Mouse (Mus musculus): ENCODE results near the gene Abtb1. TPM values are rescaled to one million over a fixed set of nuclear protein-coding genes. Genes with fewer than 3 reads are reported as not detected.

Abtb1 gene
- polyA plus RNA-seq, 1 experiment from 2014 or later, result 49.5 TPM

GRCm38 (mm10) chr6:88843781-88844725, 2.3 kb upstream of the Abtb1 start:
- H3K27ac ChIP-seq (ENCODE audit: low read length), result no peak overlapping the region
- no peak overlapping the region for H3K4me3 ChIP-seq (ENCODE audit: low read length)
- 79% methylated on average over 9 of the region's 9 CpGs for WGBS
- ATAC-seq (ENCODE audit: low read depth), result no peak
- H3K4me1 ChIP-seq (replicated peaks; ENCODE audit: control insufficient read depth, insufficient read depth, low read length), result peaks cover 14% of the 10 kb centered on the region
- peaks cover under 1% of the 10 kb centered on the region for H3K36me3 ChIP-seq (ENCODE audit: control insufficient read depth, insufficient read depth, low read length)
- no peaks in the 10 kb centered on the region for H3K27me3 ChIP-seq (ENCODE audit: control insufficient read depth, insufficient read depth, low read depth, low read length)
- no peak overlapping the region for H3K4me2 ChIP-seq (ENCODE audit: low read depth, low read length)
- no peaks in the 10 kb centered on the region for H3K9me3 ChIP-seq (ENCODE audit: control insufficient read depth, low read length)
- no peak overlapping the region for H3K9ac ChIP-seq (ENCODE audit: low read length)

- Histone ChIP-seq H3K4me2 (ENCODE audit: low read depth, low read length) (peak overlapping the region; percentile 82), H3K36me3 (ENCODE audit: control insufficient read depth, insufficient read depth, low read length) (peaks cover 8% of the 10 kb centered on the region), H3K9me3 (ENCODE audit: control insufficient read depth, low read length) (no peaks in the 10 kb centered on the region), H3K27me3 (ENCODE audit: control insufficient read depth, insufficient read depth, low read depth, low read length) (no peaks in the 10 kb centered on the region), H3K27ac (ENCODE audit: low read length) (no peak overlapping the region), H3K4me1 (replicated peaks; ENCODE audit: control insufficient read depth, insufficient read depth, low read length) (peaks cover 14% of the 10 kb centered on the region), H3K9ac (ENCODE audit: low read length) (peak overlapping the region; percentile 88), H3K4me3 (ENCODE audit: low read length) (peak overlapping the region; percentile 95)
- WGBS, result 71% methylated on average over 7 of the region's 7 CpGs
- ATAC-seq (ENCODE audit: low read depth), result no peak
Observed at GRCm38 (mm10) chr6:88843241-88843640, 1.5 kb upstream of the Abtb1 start.

GRCm38 (mm10) chr6:88842731-88843151, 957 bp upstream of the Abtb1 start:
- H3K4me3 ChIP-seq (ENCODE audit: low read length), result peak overlapping the region; percentile 95
- under 1% methylated on average over 30 of the region's 32 CpGs for WGBS
- ATAC-seq (ENCODE audit: low read depth), result peak; percentile 0
- peaks cover 14% of the 10 kb centered on the region for H3K4me1 ChIP-seq (replicated peaks; ENCODE audit: control insufficient read depth, insufficient read depth, low read length)
- peak overlapping the region; percentile 92 for H3K27ac ChIP-seq (ENCODE audit: low read length)
- H3K36me3 ChIP-seq (ENCODE audit: control insufficient read depth, insufficient read depth, low read length), result peaks cover 13% of the 10 kb centered on the region
- peak overlapping the region; percentile 88 for H3K9ac ChIP-seq (ENCODE audit: low read length)
- no peaks in the 10 kb centered on the region for H3K27me3 ChIP-seq (ENCODE audit: control insufficient read depth, insufficient read depth, low read depth, low read length)
- H3K9me3 ChIP-seq (ENCODE audit: control insufficient read depth, low read length), result no peaks in the 10 kb centered on the region
- H3K4me2 ChIP-seq (ENCODE audit: low read depth, low read length), result peak overlapping the region; percentile 82

GRCm38 (mm10) chr6:88841514-88841780, 337 bp downstream of the Abtb1 start:
- Histone ChIP-seq H3K36me3 (ENCODE audit: control insufficient read depth, insufficient read depth, low read length) (peaks cover 16% of the 10 kb centered on the region), H3K9me3 (ENCODE audit: control insufficient read depth, low read length) (no peaks in the 10 kb centered on the region), H3K4me3 (ENCODE audit: low read length) (peak overlapping the region; percentile 95), H3K27ac (ENCODE audit: low read length) (peak overlapping the region; percentile 92), H3K9ac (ENCODE audit: low read length) (peak overlapping the region; percentile 94), H3K27me3 (ENCODE audit: control insufficient read depth, insufficient read depth, low read depth, low read length) (no peaks in the 10 kb centered on the region), H3K4me1 (replicated peaks; ENCODE audit: control insufficient read depth, insufficient read depth, low read length) (peaks cover 18% of the 10 kb centered on the region), H3K4me2 (ENCODE audit: low read depth, low read length) (peak overlapping the region; percentile 82)
- WGBS, result under 1% methylated on average over 22 of the region's 22 CpGs
- ATAC-seq (ENCODE audit: low read depth), result no peak

- 48% methylated on average over 9 of the region's 9 CpGs for WGBS
- peaks cover 18% of the 10 kb centered on the region for H3K4me1 ChIP-seq (replicated peaks; ENCODE audit: control insufficient read depth, insufficient read depth, low read length)
- H3K9ac ChIP-seq (ENCODE audit: low read length), result peak overlapping the region; percentile 94
- no peak for ATAC-seq (ENCODE audit: low read depth)
- H3K36me3 ChIP-seq (ENCODE audit: control insufficient read depth, insufficient read depth, low read length), result peaks cover 16% of the 10 kb centered on the region
- H3K4me3 ChIP-seq (ENCODE audit: low read length), result peak overlapping the region; percentile 95
- H3K9me3 ChIP-seq (ENCODE audit: control insufficient read depth, low read length), result no peaks in the 10 kb centered on the region
- H3K27ac ChIP-seq (ENCODE audit: low read length), result peak overlapping the region; percentile 92
- H3K4me2 ChIP-seq (ENCODE audit: low read depth, low read length), result peak overlapping the region; percentile 82
- H3K27me3 ChIP-seq (ENCODE audit: control insufficient read depth, insufficient read depth, low read depth, low read length), result no peaks in the 10 kb centered on the region
Observed at GRCm38 (mm10) chr6:88840791-88841513, 832 bp downstream of the Abtb1 start.

- WGBS, result 64% methylated on average over 3 of the region's 3 CpGs
- no peak for ATAC-seq (ENCODE audit: low read depth)
- H3K4me1 ChIP-seq (replicated peaks; ENCODE audit: control insufficient read depth, insufficient read depth, low read length), result peaks cover 18% of the 10 kb centered on the region
- H3K36me3 ChIP-seq (ENCODE audit: control insufficient read depth, insufficient read depth, low read length), result peaks cover 16% of the 10 kb centered on the region
- H3K27me3 ChIP-seq (ENCODE audit: control insufficient read depth, insufficient read depth, low read depth, low read length), result no peaks in the 10 kb centered on the region
- no peak overlapping the region for H3K4me3 ChIP-seq (ENCODE audit: low read length)
- H3K27ac ChIP-seq (ENCODE audit: low read length), result no peak overlapping the region
- H3K9ac ChIP-seq (ENCODE audit: low read length), result no peak overlapping the region
- no peaks in the 10 kb centered on the region for H3K9me3 ChIP-seq (ENCODE audit: control insufficient read depth, low read length)
- H3K4me2 ChIP-seq (ENCODE audit: low read depth, low read length), result no peak overlapping the region
Observed at GRCm38 (mm10) chr6:88840211-88840610, 1.6 kb downstream of the Abtb1 start.

GRCm38 (mm10) chr6:88839135-88839970, 2.4 kb downstream of the Abtb1 start:
- Histone ChIP-seq H3K36me3 (ENCODE audit: control insufficient read depth, insufficient read depth, low read length) (peaks cover 16% of the 10 kb centered on the region), H3K4me3 (ENCODE audit: low read length) (no peak overlapping the region), H3K9ac (ENCODE audit: low read length) (no peak overlapping the region), H3K27me3 (ENCODE audit: control insufficient read depth, insufficient read depth, low read depth, low read length) (no peaks in the 10 kb centered on the region), H3K4me1 (replicated peaks; ENCODE audit: control insufficient read depth, insufficient read depth, low read length) (peaks cover 18% of the 10 kb centered on the region), H3K27ac (ENCODE audit: low read length) (no peak overlapping the region), H3K4me2 (ENCODE audit: low read depth, low read length) (no peak overlapping the region), H3K9me3 (ENCODE audit: control insufficient read depth, low read length) (no peaks in the 10 kb centered on the region)
- ATAC-seq (ENCODE audit: low read depth), result no peak
- WGBS, result 77% methylated on average over 26 of the region's 26 CpGs

- Histone ChIP-seq H3K36me3 (ENCODE audit: control insufficient read depth, insufficient read depth, low read length) (peaks cover 16% of the 10 kb centered on the region), H3K9me3 (ENCODE audit: control insufficient read depth, low read length) (no peaks in the 10 kb centered on the region), H3K4me3 (ENCODE audit: low read length) (no peak overlapping the region), H3K4me1 (replicated peaks; ENCODE audit: control insufficient read depth, insufficient read depth, low read length) (peaks cover 18% of the 10 kb centered on the region), H3K27me3 (ENCODE audit: control insufficient read depth, insufficient read depth, low read depth, low read length) (no peaks in the 10 kb centered on the region), H3K4me2 (ENCODE audit: low read depth, low read length) (no peak overlapping the region), H3K9ac (ENCODE audit: low read length) (no peak overlapping the region), H3K27ac (ENCODE audit: low read length) (no peak overlapping the region)
- ATAC-seq (ENCODE audit: low read depth), result no peak
- WGBS, result 91% methylated on average over 10 of the region's 10 CpGs
Observed at GRCm38 (mm10) chr6:88838613-88839012, 3.2 kb downstream of the Abtb1 start.

Measured in lung, embryonic 16.5 days (tissue).